Mouse (Mus musculus) cerebral cortex, adult 2 months (tissue): ENCODE results near the gene Tgfb3.

ENCODE experiments used
- WGBS: fragments of 180-500 bp; shearing (Covaris S2); methylation state at CpG from one replicate; pipeline ENCODE4 v1.1.7; 2018; 5-methylcytosine and 5-hydroxymethylcytosine counted together

Tgfb3 gene

GRCm38 (mm10) chr12:86079202-86079667, 394 bp upstream of the Tgfb3 start:
- WGBS, result under 1% methylated on average over 31 of the region's 31 CpGs

DNA sequence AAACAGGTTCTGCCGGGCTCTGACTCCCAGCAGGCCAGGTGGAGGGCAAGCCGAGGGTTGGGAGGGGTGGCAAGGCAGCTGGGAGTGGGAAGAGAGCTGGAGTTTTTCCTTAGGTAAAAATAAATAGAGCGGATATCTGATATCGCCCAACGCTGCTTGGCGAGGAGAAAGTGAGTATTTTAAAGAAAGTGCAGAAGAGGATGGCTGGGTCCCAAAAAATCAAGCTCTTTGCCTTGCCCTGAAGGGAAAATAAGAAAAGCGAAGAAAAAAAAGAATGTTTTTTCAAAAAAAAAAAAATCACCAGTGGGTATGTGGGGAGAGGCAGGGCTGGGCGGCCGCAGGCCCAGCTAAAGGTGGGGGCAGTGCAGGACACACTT, 677 bp downstream of the Tgfb3 start:
- 30% methylated on average over 9 of the region's 9 CpGs for WGBS

DNA sequence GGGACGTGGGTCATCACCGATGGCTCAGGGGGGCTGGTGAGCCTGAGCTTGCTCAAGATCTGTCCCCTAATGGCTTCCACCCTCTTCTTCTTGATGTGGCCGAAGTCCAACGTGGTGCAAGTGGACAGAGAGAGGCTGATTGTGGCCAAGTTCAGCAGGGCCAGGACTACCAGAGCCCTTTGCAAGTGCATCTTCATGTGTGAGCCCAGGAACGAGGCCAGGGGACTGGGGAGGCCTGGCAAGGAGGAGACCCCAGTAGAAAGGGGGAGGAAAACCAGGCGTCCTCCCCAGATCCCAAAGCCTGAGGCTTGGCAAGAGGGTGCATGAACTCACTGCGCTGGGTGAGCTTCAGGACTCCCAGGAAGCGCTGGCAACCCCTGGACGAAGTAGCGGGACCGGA, 1.1 kb downstream of the Tgfb3 start:
- WGBS, result 39% methylated on average over 11 of the region's 11 CpGs

DNA sequence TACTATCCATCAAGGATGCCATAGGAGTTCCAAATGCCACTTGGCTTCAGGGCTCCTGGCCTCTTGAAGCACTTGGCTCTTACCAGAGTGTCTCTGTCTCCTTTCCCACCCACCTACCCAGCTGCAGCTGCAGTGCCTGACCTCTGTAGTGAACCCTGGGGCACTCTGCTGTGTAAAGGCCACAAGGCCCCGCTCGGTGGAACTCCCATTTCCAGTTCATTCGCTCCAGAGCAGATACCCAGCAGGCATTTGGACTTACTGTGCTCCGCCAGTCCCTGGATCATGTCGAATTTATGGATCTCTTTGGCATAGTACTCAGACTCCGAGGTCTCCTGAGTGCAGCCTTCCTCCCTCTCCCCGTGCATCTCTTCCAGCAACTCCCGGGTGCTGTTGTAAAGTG, 1.5 kb downstream of the Tgfb3 start:
- 51% methylated on average over 8 of the region's 8 CpGs for WGBS

GRCm38 (mm10) chr12:86076321-86076901, 2.4 kb downstream of the Tgfb3 start:
- 10% methylated on average over 13 of the region's 13 CpGs for WGBS

DNA sequence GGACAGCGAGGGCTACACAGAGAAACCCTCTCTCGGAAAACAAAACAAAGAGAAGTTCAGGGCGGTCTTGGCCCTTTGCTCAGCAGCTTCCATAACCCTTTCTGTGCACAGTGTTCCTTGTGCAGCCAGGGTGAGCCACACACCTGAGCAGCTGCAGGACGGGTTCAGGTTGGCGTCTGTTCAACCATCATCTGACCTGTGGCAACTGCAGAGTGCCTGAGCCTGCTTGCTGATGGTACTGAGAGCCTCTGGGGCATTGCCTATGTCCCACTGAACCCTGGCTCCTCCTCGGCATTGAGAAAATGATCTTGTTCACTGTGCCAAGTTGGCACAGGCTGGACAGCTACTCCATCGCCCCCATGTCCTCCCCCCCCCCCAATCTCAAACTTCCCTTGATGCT, 3.5 kb downstream of the Tgfb3 start:
- 82% methylated on average over 7 of the region's 7 CpGs for WGBS

DNA sequence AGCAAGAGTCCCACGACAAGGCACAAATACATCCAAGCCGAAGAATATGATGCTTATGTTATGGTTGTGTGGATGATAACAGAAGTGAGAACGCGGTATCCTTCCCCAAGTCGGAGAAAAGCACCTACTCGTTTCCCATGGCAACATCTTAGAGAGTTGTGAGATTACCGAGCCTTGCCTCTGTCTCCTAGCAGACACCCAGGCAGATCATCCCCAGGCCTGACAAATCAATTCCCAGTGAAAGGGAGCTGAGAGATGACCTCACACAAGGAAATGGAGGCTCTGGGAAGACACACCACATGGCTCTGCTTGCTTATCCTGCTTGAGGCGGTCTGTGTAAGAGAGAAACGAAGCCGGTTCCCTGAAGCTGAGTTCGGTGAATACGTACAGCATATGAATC, 4.2 kb downstream of the Tgfb3 start:
- WGBS, result 58% methylated on average over 12 of the region's 12 CpGs

DNA sequence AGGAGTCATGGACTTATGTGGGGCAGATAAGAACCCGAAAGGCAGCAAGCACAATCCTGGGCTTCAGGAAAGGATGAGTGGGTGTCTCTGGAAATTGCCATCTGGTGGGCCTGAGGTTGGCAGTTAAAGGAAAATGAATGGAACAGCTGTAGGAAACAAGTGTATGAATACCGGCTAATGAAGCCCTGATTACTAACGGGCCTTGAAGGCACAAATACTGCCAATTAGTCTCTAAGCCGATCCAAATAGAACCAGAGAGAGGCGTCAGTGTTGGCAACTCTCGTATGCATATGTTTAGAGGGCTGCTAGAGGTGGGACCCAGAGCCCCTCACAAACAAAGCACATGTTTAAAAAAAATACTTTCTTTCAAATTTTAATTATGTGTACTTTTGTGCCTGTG, 7.4 kb downstream of the Tgfb3 start:
- 46% methylated on average over 6 of the region's 6 CpGs for WGBS

GRCm38 (mm10) chr12:86059341-86059740, 19.5 kb downstream of the Tgfb3 start:
- WGBS, result 72% methylated on average over 6 of the region's 6 CpGs

- 83% methylated on average over 8 of the region's 8 CpGs for WGBS
These were observed 21.3 kb downstream of the Tgfb3 start for GRCm38 (mm10) chr12:86057516-86057915.

DNA sequence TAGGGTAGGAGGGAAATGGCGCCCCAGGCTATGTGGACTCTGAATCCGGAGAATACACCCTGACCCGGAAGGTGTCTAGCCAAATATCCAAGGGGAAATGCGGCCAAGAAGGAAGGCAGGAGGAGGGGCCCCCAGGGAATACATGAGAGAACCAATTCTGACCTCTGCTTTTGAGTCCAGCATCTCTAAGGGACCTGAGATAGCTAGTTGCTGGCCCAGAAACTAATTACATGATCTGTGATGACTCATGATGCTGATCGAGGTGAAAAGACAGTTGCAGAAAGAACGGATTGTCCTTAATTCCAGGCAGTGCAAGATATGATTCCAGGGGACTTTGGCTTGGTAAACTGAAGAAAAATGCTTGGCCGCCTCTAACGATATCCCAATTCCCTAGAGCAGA, 21.9 kb downstream of the Tgfb3 start:
- WGBS, result 78% methylated on average over 8 of the region's 8 CpGs

DNA sequence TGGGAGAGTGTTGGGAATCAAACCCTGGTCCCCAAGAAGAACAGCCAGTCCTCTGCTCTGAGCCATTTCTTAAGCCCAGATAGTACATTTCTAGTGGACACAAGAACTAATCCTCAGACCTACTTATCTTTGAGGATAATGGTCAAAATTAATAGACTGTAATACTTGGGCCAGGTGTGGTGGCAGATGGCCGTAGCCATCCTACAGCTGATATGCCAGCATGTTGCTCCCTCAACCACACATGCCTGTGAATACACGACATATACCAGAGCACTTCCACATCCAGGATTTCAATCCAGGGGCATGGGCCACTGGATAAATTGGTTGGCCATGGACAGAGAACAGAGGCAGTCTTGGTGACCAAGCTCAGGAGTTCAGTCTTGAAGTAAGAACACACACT, 23.5 kb downstream of the Tgfb3 start:
- WGBS, result 94% methylated on average over 2 of the region's 2 CpGs

DNA sequence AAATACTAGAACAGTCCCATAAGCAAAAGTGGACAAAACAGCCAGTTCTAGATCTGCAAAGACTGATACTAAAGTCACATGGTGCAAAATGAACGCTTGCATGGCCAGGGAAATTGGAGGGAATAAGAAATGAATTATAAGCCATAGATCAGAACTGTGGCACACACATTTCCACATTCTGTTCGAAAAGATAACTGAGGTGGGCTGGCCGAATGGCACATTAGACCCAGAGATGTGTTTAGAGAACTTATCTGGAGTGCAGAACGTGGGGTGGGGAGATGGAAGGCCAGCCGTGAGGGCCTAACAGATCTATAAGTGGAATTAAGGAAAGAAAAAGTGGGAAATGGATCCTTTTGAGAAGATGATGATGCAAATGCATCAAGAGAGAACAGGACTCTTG, 27.4 kb downstream of the Tgfb3 start:
- 93% methylated on average over 5 of the region's 5 CpGs for WGBS

- WGBS, result 78% methylated on average over 6 of the region's 6 CpGs
These were observed 29.0 kb downstream of the Tgfb3 start for GRCm38 (mm10) chr12:86049813-86050212.

GRCm38 (mm10) chr12:86047376-86047775, 31.5 kb downstream of the Tgfb3 start:
- WGBS, result 77% methylated on average over 8 of the region's 8 CpGs

DNA sequence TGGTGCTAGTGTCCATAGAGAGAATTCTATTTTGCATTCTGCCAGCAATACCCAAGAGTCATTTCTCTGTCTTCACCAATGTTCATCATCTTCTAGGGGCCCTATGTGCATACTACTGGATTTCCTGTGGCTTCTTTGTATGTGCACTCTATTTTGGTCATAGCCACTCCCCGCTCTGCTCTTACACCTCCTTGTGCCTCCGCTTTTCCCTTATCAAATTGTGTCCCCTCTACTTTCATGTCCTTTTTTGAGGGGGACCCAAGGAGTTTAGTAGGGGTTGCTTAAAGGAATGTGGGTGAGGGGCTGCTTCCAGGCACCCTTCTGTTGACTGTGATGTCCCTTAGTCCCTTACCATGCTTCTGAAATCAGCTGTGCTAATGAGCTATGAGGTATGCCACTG, 32.1 kb downstream of the Tgfb3 start:
- WGBS, result 97% methylated on average over 2 of the region's 2 CpGs

GRCm38 (mm10) chr12:86046141-86046540, 32.7 kb downstream of the Tgfb3 start:
- WGBS, result 82% methylated on average over 5 of the region's 5 CpGs

DNA sequence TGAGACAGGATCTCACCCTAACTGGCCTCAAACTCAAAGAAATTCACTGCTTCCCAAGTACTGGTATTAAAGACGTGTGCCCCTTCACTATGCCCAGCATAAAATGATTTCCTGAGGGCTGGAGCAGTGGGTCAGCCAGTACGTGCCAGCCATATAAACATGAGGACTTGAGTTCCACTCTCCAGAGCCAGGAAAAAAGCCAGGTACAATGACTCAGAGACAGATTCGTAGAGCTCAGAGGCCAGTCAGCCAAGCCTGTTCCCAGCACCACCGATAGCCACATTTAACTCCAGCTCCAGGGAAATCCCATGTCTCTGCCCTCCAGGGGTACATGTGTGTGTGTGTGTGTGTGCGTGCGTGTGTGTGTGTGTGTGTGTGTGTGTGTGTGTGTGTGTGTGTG, 39.1 kb downstream of the Tgfb3 start:
- 82% methylated on average over 6 of the region's 6 CpGs for WGBS

DNA sequence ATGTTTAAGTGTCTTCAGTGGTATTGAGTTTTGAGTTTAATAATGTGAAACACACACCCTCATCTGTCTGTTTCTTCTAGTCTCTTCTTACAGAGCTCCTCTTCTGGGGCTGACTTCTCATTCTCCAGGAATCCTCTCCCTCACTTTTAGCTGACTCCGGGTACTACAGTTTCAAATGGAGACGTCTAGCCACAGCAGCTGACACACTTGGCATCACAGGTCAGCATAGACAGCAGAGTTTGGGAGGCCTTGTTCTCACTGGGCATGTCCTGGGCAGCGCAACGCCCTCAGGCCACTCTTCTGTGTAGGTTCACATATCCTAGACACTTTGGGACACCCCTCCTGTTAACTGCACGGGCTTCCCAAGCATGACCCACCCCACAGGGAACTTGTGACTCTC, 39.8 kb downstream of the Tgfb3 start:
- 83% methylated on average over 5 of the region's 5 CpGs for WGBS

GRCm38 (mm10) chr12:86037235-86037921, 41.5 kb downstream of the Tgfb3 start:
- WGBS, result 74% methylated on average over 12 of the region's 12 CpGs

DNA sequence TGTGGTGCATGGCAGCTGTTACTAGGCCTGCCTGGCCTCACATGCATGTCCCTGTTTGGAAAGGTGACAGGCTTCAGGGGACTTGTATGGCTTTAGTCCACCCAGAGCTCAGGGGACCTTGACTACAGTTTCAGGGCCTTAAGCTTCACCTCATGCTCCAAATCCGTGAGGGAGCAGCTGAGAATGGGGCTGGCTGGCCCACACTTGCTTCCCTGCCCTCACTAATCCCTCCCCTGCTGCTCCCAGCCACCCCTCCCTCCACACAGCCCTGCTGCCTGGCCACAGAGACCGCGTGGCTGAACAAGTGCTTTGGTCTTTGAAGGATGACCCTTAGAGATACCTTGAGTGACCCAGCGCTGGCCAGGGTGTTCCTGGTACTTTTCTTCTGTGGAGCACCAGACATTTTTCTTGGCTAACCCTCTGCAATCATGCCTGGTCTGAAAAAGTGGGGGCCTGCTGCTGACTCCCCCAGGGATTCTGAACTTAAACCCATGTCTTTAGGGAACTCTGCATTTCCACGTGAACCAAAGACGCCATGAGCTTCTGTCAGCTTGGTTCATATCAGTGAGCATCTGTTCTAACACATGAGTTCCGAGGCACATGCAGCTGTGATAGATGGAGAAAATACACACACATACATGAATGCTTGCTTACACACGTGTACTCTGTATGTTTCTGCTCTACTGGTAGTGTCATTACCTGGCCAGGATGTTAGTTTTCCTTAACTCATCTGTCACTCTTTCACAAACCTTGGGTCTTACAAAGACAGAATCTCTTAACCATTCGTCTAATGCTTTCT, 42.3 kb downstream of the Tgfb3 start:
- 83% methylated on average over 9 of the region's 9 CpGs for WGBS

DNA sequence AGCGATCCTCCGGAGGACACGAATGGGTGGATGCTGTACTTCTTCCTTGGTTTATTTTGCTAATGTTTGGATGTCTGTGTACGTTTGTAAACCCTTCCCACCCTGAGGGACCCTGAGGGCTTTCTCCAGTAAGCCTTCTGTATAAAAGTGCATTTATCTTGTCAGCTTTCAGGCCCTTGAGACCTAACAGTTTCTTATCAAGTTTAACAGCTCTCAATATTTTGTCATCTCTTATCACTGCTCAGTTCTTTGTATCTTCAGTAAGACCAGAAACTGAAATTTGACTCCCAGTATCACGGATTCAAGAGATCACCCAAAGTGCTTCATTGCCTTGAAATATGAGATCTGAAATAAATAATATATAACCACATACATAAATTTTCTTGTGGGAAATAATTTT, 47.9 kb downstream of the Tgfb3 start:
- 89% methylated on average over 5 of the region's 5 CpGs for WGBS

- 71% methylated on average over 1 of the region's 1 CpGs for WGBS
These were observed 51.1 kb downstream of the Tgfb3 start for GRCm38 (mm10) chr12:86027747-86028146.
